Mouse (Mus musculus) left cerebral cortex, postnatal 4 days (tissue): ENCODE measurements around the gene Nudcd3. TPM values are rescaled to one million over a fixed set of nuclear protein-coding genes. Genes with fewer than 3 reads are reported as not detected.

Experiments used
- DNase-seq: peaks from one replicate; pipeline ENCODE4 v3.0.0-alpha.2; 2022
- intact Hi-C: fragments of 180-260 bp; cut with DNase I; formaldehyde crosslinking; loops from one replicate; pipeline ENCODE4 v1.15.1; 2025
- total RNA-seq, 2 experiments: library from RNA; stranded (reverse); gene quantifications; 2 replicates each; pipeline ENCODE4 v1.2.3; 2021

Nudcd3 gene
- total RNA-seq, 2 experiments from 2014 or later: 109 to 117 TPM

DNA sequence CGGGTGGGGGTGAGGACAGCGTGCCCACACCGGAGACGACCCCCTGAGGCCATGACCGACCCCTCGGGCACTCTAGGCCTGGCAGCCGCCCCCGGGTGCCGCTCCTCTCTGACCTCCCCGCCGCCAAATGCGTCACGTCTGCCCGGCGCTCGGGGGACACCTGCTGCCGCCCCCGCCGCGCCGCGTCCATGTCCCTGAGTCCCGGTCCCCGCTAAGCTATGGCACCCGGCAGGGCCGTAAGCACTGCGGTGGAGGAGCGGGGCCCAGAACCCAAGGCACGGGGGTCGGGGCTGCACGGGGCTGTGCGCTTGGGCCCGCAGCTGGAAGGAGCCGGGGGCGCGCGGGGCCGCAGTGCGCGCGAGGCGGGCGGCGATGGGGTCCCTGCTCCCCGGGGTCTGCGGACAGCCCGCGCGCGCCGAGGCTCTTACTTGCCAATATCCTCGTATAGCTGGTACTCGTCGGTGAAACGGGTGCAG, 135.1 kb downstream of the Nudcd3 start:
- intact Hi-C loops: no loop called here

DNA sequence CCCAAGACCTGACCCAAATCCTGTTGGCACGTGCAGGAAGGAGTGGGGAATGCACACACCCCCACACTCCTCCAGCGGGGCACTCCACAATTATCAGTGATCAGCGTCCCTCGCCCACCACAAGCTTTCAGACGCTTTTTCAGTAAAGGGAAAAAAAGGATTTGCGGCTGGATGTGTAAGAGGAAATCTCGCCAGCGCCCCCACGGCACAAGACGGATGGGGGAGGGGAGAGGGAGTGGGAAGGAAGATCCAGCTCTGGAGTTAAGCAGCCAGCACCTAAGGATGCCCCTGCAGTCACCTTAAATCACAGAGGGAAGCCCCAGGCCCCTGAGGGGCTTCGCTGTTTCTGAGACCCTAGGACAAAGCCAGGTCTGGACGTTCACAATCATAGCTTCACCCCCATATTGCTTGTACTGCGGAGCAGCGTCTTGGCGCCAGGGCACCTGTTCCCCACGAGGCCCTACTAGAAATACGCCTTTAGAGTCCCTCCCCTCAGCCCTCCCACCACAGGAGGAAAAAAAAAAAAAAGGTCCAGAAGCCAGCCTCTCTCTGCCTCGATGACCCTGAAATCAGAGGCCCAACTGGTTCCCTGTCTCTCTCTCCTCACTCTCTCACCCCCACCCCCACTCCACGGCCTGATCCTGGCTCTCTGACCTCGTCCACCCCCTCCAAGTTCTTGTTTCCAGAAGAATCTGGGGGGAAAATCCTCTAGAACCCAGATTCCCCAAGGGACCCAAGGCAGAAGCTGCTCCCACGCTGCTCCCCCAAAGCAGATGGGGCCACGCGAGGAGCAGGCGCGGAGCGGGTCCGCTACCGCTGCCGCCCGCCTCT, 135.8 kb downstream of the Nudcd3 start:
- peak; percentile 24 for DNase-seq

More for the DNA sequence above, 135.1 kb downstream of the Nudcd3 start:
- no peak for DNase-seq

DNA sequence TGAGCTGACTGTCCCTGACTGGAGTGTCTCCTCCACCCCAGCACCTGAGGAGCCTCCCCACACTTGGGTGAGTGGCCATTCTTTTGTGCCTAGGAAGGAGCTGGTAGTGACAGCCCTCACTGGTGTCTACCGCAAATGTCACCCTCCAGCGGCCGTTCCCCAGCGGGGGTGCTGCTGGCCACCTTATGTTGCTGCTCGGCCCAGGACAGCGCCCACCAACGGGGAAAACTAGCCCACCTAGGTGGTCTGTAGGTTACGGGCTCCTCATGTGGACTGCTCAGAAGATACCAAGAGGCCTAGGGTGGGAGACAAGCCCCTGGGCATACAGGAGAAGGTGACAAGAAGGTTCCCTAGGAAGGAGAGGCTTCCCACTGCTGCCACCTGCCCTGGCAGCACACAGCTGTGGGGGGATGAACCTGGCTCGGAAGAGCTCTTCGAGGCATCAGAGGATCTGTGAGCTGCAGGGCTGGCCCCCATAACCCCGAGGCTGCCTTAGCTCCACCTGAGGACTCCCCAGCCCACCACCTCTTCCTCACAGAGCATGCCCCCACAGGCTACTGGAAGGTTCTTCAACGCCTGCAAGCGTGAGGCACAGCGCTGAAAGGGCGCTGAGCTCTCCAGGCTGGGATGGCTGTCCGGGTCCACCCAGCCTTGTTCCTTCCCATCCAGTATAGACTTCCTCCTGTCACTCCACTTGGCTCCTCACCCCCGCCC, 136.6 kb downstream of the Nudcd3 start:
- intact Hi-C loops: no loop called here
- DNase-seq: peak; percentile 17

More for the DNA sequence above, 135.8 kb downstream of the Nudcd3 start:
- intact Hi-C loops: no loop called here

DNA sequence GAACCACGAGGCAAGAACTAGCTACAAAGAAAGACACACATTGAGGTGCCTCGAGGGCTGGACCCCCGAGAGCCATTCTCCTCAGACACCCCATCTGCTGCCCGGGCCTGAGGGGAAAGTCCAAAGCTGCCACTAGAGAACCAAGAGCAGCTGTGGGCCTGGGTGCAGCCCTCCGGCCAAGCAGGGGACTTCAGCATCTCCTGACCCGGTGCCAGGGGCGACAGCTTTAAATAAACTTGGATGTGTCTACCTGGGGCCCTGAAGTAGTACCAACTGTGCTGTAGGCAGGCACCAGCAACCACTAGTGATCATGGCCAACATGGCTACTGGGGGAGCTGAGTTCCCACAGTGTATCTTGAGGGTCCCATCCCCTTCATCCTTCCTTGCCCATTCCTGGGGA, 137.2 kb downstream of the Nudcd3 start:
- intact Hi-C loops: no loop called here
- no peak for DNase-seq

DNA sequence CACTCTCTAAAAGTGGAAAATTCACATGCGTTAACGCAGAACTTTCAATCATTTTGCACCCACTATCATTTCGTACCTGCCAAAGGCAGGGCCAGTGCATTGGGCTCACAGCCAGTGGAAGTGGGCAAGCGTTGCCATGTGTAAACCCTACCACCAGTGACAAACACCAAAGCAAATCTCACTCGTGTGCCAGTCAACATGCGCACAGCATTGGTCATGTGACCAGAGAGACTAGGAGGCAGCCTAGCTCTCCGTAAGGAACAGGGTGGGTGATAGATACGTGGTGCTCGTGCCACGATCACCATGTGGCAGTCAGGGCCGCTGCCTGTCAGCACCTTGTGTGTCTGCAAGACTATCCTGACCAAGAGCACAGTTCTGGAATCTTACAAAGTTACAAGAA, 137.9 kb downstream of the Nudcd3 start:
- intact Hi-C loops: no loop called here
- DNase-seq: no peak

DNA sequence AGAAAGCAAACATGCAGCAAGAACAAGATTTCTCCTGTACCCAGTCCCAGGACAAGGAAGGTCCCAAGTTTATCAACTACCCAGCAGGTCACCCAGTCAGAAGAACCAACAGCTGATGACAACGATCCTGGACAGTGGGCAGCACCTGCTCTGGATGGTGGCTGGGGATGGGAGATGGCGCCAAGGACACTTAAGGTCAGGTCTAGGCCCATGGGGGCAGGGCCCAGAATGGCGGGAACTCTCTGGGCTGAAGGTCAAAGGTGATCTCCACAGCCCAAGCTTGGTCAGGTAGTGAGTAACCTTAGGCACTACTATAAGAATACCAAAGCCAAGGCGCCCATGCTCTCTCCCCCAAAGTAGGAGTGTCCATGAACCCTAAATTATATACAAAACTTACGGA, 138.3 kb downstream of the Nudcd3 start:
- no peak for DNase-seq
- intact Hi-C loops: no loop called here

DNA sequence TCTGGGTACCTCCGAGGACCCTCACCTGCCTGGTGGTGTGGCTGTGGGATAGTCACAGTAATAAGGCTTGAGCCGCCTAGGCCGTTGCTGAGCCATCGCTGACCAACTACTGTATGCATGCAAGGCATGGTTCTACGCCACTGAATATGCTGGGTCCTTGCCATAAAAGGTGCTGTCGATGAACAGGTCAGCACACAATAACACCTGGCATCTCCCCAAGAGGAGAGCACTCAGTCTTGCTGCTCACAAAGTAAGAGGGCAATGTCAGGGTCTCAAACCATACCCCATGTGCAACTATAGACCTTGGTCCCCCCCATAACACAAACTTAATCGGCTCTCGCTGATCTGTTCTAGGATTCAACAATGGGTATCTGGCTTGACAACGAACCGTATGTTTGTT, 141.1 kb downstream of the Nudcd3 start:
- intact Hi-C loops: no loop called here

More for the DNA sequence above, 141.1 kb downstream of the Nudcd3 start:
- no peak for DNase-seq

Other genes starting within 250 kb of the Nudcd3 start
- 100 to 1,000 TPM; 202 to 213 TPM for gene Ykt6, start 244.7 kb downstream of the Nudcd3 start, total RNA-seq
- 100 to 1,000 TPM; 593 to 607 TPM for gene Camk2b, start 134.1 kb downstream of the Nudcd3 start, total RNA-seq
- under 1 TPM in 1 of 2 experiments, not detected in 1; 0.24 TPM for gene A730071L15Rik, start 386 bp downstream of the Nudcd3 start, total RNA-seq
- gene Npc1l1, start 29.7 kb upstream of the Nudcd3 start, total RNA-seq: under 1 TPM; 0.08 TPM
- 10 to 100 TPM; 47.9 to 50.8 TPM for gene Ddx56, start 67.4 kb upstream of the Nudcd3 start, total RNA-seq
- gene Tmed4, start 74.5 kb upstream of the Nudcd3 start, total RNA-seq: 10 to 100 TPM; 57.5 to 62.8 TPM
- gene Ogdh, start 91.2 kb upstream of the Nudcd3 start, total RNA-seq: 100 to 1,000 TPM; 146 to 159 TPM
- 100 to 1,000 TPM; 233 to 249 TPM for gene Zmiz2, start 188.7 kb upstream of the Nudcd3 start, total RNA-seq
- gene Ppia, start 215.0 kb upstream of the Nudcd3 start, total RNA-seq: 1,000 to 10,000 TPM; 2,159 to 2,195 TPM
- 10 to 100 TPM; 35.4 to 44.5 TPM for gene H2afv, start 244.0 kb upstream of the Nudcd3 start, total RNA-seq